Mouse (Mus musculus) brown adipose tissue, adult 24 weeks (tissue): ENCODE data around the gene Tmtc1. TPM values are rescaled to one million over a fixed set of nuclear protein-coding genes. Genes with fewer than 3 reads are reported as not detected.

Experiments used
- H3K27ac ChIP-seq: fragments of 200-500 bp; replicated peaks from 2 replicates; pipeline ENCODE4 v1.5.1; 2012; ENCODE audit warnings: low read depth, mild to moderate bottlenecking, low read length
- H3K4me1 ChIP-seq: fragments of 200-500 bp; 2 replicates; pipeline ENCODE4 v1.6.1; 2012; ENCODE audit warnings: low read length, mixed read lengths; ENCODE audit not compliant: control insufficient read depth, insufficient read depth, insufficient read length
- H3K4me3 ChIP-seq: fragments of 200-500 bp; 2 replicates; pipeline ENCODE4 v1.5.1; 2012; ENCODE audit warnings: low read depth, mild to moderate bottlenecking, low read length, moderate library complexity; ENCODE audit not compliant: insufficient read depth
- polyA plus RNA-seq: library from polyadenylated mRNA; stranded (reverse); fragments of >200 nt; gene quantifications from 2 replicates; pipeline ENCODE4 v1.2.4, GENCODE M21; 2012; ENCODE audit not compliant: missing spikeins, insufficient read depth, insufficient read length

The Tmtc1 gene
- polyA plus RNA-seq, 1 experiment, result 1.9 TPM

DNA sequence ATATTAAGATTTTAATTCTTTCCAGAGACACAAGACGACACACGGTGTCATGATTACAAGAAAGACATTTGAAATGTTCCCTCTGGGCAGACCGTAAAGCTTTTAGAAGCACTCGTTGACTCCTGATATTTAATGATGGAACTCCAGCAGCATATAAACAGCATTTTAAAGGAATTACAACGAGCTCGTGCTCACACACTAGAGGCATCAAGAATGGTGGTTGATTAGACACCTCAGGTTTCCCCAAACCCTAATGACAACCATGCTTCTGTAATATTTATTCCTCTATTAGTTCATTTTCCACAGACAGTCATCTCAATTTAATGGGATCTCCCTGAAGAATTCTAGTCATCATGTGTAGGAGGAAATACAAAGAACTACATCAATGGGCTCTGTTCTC lies 164.9 kb downstream of the Tmtc1 start:
- Histone ChIP-seq H3K4me3 (no peak overlapping the region), H3K27ac (no peak overlapping the region), H3K4me1 (no peaks in the 10 kb centered on the region)

DNA sequence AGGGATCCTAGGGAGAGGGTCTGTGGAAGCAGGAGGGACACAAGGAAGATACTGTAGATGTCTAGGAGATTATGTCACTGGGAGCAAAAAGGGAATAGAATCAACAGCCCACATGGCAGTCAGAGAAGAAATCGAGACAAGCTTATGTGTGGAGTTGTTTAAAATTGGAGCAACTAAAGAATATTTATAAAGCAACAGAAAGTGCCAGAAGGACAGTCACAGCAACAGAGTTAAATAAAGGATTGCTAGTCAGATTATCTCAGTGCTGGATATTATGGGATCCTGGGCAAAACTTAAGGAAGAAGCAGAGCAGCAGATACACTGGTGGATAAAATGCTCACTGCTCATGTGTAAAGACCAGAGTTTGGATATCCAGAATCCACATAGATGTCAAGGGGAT lies 167.8 kb downstream of the Tmtc1 start:
- Histone ChIP-seq H3K4me1 (no peaks in the 10 kb centered on the region), H3K4me3 (no peak overlapping the region), H3K27ac (no peak overlapping the region)

DNA sequence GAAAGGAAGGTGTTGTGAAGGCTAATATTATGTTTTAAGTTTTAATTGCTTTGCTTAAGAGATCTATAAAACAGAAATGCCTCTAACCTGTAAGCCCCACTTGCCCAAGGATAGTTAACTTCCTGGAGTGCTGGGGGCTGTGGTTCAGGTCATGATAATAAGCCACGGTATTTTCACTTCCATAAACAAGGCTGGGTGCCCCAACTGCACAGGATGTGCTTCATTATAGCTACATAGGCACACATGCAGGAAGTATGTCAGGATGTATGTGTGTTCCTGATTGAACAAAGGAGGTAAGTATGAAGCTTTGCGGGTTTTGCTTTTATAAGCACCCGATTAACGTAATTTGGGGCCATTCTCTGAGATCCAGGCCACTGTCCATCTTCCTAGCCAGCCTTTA lies 169.1 kb downstream of the Tmtc1 start:
- Histone ChIP-seq H3K27ac (no peak overlapping the region), H3K4me1 (no peaks in the 10 kb centered on the region), H3K4me3 (no peak overlapping the region)

DNA sequence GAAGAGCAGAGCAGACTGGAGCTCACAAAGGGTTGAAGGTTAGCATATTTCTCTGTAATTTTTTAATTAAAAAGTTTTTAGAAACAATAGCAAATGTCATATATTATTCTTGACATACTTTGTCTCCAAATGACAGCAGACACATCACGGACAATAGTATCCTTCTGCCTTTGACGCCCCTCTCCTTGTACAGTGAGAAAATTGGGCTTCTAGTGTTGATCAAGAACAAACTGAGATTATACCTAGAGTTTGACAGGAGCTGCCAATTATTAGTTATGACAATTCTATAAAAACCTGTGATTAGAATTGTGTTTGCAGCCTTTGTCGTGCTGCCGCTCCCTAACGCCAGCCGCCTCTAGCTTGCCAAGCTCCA lies 183.5 kb downstream of the Tmtc1 start:
- Histone ChIP-seq H3K27ac (no peak overlapping the region), H3K4me3 (no peak overlapping the region), H3K4me1 (no peaks in the 10 kb centered on the region)

DNA sequence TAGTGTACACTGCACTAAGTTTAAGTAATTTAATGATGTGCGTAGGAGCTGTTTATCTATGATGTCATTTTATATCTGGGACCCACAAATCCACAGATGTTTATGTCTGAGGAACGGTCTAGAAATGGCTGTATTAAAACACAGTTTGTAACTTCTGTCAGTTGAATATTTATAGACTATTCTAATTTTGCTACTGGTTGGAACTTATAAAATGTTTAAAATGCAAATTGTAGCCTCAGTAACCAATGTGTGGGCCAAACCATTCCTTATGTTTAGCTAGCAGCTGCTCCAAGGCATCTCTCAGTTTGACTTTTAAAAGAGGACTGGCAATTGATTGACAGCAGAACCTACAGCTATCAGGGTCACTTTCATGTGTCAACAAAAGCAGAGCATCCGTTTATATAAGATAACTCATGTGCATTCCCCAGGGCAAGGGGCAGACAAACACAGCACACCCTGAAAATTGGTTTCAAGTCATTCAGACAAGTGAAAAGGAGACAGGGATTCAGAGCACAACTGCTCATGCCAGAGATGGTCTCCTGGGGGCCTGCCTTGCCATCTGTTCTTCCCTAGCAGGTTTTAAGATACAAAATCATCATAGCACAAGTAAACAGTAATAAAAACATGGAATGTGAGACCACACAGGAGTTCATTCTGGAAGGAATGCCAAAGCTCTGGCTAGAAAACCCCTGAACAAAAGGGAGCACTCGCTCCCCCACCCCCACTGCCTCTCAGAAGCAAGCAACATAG lies 184.0 kb downstream of the Tmtc1 start:
- Histone ChIP-seq H3K4me3 (no peak overlapping the region), H3K27ac (no peak overlapping the region), H3K4me1 (no peaks in the 10 kb centered on the region)

DNA sequence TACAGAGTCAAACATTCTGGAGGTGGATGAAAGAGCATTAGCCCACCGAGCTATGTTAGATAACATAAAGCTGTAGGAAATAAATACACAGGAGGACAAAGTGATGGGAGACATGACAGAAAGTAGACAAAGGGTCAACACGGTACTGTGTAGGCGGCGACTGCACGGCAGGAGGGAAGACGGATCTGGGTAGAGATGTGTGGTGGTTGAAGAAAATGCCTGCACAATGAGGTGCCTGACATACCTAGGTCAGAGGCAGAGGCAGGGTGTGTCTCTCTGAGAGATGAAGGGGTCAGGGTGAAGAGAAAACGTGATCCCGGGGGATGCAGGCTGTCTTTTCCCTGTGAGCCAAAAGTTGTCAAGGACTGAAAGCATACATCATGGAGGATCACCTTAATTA lies 185.1 kb downstream of the Tmtc1 start:
- H3K27ac ChIP-seq, result no peak overlapping the region
- no peaks in the 10 kb centered on the region for H3K4me1 ChIP-seq
- H3K4me3 ChIP-seq, result no peak overlapping the region

DNA sequence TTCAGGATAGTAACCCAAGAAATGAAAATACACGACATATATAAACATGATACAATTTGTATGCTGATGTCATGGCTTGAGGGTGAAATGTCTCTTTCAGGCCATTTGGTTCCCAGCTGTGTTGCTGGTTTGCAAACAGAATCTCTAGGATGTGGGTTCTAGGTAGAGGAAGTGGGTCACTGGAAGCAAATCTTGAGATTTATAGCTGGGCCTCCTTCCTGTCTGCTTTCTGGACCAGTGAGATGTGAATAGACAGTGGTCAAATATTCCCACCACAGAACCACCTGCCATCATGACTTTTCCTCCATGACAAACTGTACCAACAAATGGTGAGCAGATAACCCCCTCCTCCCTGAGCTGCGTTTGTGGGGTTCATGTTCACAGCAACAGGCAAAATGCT lies 186.4 kb downstream of the Tmtc1 start:
- Histone ChIP-seq H3K4me1 (no peaks in the 10 kb centered on the region), H3K27ac (no peak overlapping the region), H3K4me3 (no peak overlapping the region)

DNA sequence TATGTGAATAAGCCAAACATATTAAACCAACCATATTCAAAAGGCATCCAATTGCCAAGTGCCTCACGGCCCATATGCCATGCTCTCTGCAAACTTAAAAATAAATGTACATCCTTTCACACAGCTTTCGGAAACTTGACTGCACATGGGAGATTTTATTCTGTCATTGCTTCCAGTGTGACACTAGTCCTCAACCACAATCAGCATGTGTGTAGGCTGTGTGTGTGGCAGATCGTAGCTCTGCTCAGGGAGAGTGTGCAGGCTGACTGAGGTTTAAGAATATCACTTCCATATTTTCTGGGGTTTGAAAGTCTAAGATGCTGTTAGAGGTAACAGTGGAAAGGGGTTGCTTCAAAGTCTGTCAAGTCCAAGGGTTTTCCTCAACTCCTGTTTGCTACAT lies 188.1 kb downstream of the Tmtc1 start:
- Histone ChIP-seq H3K4me3 (no peak overlapping the region), H3K4me1 (no peaks in the 10 kb centered on the region), H3K27ac (no peak overlapping the region)

DNA sequence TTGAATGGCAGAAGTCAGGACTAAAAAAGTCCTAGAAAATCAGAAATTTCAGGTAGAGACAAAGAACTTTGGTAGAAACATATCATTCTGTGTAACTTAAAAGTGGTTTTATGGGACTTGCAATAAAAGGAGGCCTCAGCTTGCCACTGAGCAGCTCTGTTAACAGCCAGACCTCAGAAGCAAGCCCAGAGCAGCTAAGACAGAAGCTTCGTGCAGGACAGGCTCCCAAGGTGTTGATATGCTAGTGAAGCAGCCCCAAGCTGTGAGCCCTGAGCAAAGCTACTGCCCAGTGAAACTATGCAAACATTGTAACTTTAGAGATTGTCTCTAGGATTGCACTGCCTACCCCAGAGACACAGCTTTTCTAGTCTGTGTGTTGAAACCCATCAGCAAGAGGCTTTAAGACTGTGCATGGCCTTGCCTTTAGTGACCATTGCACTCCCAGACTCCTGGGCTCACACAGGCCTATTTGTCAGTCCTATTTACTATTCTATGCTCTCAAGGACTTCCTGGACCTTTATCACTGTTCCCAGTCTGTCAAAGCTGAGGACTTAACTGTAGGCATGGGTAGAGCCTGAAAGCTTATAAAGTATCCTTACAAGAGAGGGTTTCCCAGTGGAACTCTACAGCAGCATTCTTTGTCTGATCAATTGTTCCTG lies 188.7 kb downstream of the Tmtc1 start:
- H3K4me3 ChIP-seq, result no peak overlapping the region
- H3K4me1 ChIP-seq, result no peaks in the 10 kb centered on the region
- no peak overlapping the region for H3K27ac ChIP-seq

DNA sequence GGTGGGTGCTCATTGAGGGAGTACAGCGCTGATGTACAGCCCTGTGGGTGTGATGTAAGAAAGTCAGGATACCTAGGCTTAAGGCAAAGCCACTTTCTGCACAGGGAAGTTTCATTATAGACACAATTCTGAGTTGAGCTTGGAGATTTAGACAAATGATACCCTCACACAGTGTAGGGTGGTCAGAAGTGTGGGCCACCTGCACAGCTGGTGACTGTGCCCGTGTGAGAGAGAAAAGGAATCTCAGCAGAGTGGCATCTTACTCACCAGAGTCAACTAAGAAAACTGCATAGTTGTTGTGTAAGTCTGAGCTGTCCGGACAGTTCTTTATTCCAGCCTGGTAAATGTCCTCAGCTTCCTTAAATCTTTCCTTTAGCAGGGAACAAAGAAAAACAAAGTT lies 195.0 kb downstream of the Tmtc1 start:
- Histone ChIP-seq H3K27ac (no peak overlapping the region), H3K4me3 (no peak overlapping the region), H3K4me1 (no peaks in the 10 kb centered on the region)

DNA sequence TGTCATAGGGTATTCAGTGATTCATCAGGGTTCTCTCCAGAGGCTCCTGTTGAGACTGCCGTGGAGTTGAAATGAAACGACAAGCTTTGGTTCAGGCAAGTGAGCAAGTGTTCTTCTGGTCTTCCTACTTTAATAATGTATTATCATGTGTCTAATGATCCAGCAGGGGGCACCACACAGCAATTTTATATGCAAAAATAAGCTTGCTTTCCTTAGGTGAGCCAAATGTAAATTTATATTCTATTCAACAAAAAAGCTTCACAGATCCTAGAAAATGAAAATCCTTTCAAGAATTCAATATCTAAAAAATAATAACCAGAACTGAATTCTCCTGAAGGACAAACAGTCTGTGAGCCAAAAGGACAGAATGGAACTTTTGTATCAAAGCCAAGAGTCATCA lies 195.6 kb downstream of the Tmtc1 start:
- Histone ChIP-seq H3K4me3 (no peak overlapping the region), H3K27ac (no peak overlapping the region), H3K4me1 (no peaks in the 10 kb centered on the region)

DNA sequence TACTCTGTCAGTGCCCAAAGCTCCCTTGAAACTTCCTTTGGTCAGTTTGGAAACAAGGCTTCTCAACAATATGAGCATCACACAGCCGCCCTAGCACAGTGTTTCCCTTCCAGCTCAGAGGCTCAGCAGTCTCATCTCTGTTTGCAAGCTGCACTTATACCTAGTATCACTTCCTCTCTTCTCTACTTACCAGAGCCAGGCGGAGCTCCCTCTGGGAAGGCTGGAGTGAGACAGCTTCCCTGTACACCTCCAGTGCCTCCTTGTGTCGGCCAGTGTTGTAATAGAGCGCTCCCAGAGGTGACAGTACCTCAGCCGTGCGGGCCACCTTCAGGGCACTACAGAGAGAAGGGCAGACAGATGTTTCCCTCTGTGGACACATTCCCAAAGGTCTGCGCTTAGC lies 197.6 kb downstream of the Tmtc1 start:
- no peak overlapping the region for H3K4me3 ChIP-seq
- H3K4me1 ChIP-seq, result no peaks in the 10 kb centered on the region

DNA sequence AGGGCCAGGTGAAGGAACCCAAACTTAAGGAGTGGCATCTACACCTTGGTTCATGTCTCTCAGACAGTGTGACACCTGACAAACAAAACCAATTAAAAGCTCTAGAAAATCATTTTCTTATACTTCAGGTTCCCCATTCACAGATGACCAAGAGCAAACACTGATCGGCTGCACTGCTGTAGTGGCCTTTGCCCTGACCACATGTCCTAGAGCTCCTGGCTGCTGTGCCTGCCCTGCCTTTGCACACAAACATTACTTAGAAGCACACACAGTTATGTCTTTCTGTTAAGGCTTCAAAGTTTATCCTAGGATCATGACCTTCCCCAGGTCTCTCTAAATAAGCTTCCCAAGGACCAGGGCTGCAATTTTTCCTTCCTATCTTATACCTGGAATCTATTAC lies 199.4 kb downstream of the Tmtc1 start:
- no peak overlapping the region for H3K27ac ChIP-seq
- no peaks in the 10 kb centered on the region for H3K4me1 ChIP-seq

More for the DNA sequence above, 197.6 kb downstream of the Tmtc1 start:
- no peak overlapping the region for H3K27ac ChIP-seq

DNA sequence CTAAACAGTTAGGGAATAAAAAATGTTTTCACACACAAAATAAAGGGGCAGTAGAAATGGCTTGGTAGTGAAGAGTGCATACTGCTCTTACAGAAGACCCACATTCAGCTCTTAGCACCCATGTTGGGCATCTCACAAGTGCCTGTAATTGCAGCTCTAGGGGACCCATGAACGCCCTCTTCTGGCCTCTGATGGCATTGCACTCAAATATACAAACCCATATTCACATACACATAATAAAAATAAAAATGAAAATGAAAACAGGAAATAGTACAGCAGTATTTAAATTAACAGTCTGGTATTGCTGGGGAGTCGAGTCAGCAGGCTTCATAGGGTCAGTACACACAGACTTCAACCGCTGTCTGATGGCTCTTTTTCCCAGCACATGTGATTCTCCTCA lies 201.9 kb downstream of the Tmtc1 start:
- H3K27ac ChIP-seq, result no peak overlapping the region
- no peak overlapping the region for H3K4me3 ChIP-seq

More for the DNA sequence above, 199.4 kb downstream of the Tmtc1 start:
- H3K4me3 ChIP-seq, result no peak overlapping the region

DNA sequence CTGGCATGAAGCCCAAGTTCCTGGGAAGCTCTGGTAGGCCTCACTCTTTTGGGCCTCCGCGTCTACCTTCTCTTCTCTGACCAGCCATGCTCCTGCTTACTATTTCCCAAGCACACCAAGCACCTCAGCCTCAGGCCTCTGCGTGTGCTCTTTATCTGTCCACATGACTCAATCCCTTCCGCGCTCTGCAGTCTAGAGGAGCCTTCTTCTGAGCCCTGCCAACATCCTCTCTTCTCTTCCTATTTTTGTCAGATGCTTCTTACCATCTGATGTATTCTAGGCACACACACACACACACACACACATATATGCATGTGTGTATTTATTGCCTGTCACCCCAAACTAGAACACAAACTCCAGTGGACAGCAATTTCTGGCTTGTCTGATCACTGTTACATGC lies 202.5 kb downstream of the Tmtc1 start:
- Histone ChIP-seq H3K27ac (no peak overlapping the region), H3K4me1 (no peaks in the 10 kb centered on the region), H3K4me3 (no peak overlapping the region)

More for the DNA sequence above, 201.9 kb downstream of the Tmtc1 start:
- no peaks in the 10 kb centered on the region for H3K4me1 ChIP-seq

DNA sequence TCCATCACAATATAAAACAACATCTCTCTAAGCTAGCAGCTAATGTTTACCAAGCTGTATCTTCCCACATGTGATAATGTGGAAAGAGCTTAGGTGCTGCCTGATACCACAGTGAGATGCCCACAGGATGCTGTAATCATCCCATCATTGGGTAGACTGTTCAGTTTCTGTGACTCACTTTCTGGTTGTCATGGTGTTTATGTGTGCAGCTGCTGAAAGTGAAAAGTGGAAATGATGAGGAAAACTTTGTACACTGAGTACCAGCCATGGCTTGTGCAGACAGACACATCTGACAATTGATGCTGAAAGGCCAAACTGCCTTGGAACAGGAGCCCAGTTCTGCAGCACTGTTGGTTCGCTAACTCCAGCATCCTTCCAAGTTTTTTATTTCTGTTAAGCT lies 204.9 kb downstream of the Tmtc1 start:
- Histone ChIP-seq H3K4me3 (no peak overlapping the region), H3K4me1 (no peaks in the 10 kb centered on the region), H3K27ac (no peak overlapping the region)
